Mouse (Mus musculus) retina, adult 2 months (tissue): ENCODE results near the gene Sept12.
A peak's percentile ranks its signal among the peaks of the same experiment; 100 is the strongest.

Experiments used
- DNase-seq: peaks from one replicate; pipeline ENCODE4 v3.0.0-alpha.2; 2012; ENCODE audit warnings: low read depth, low spot score

Gene Sept12

GRCm38 (mm10) chr16:4976180-4976579 lies 21.5 kb downstream of the Sept12 start:
- DNase-seq: no peak

- DNase-seq: no peak
Observed at GRCm38 (mm10) chr16:4974521-4974920, 23.1 kb downstream of the Sept12 start.

GRCm38 (mm10) chr16:4971626-4972025 lies 26.0 kb downstream of the Sept12 start:
- DNase-seq: no peak

- no peak for DNase-seq
Observed at GRCm38 (mm10) chr16:4969055-4969843, 28.4 kb downstream of the Sept12 start.

- DNase-seq: no peak
Observed at GRCm38 (mm10) chr16:4968426-4968825, 29.2 kb downstream of the Sept12 start.

GRCm38 (mm10) chr16:4965392-4966129 lies 32.1 kb downstream of the Sept12 start:
- DNase-seq: no peak

- DNase-seq: no peak
Observed at GRCm38 (mm10) chr16:4964731-4965391, 32.8 kb downstream of the Sept12 start.

GRCm38 (mm10) chr16:4963797-4964709 lies 33.6 kb downstream of the Sept12 start, which contains the start of gene Anks3:
Gene Anks3 (minus strand): TSS chr16:4964205.
- peak; percentile 82 for DNase-seq

- no peak for DNase-seq
Observed at GRCm38 (mm10) chr16:4963346-4963745, 34.3 kb downstream of the Sept12 start.

- DNase-seq: no peak
Observed at GRCm38 (mm10) chr16:4960260-4960659, 37.4 kb downstream of the Sept12 start.

GRCm38 (mm10) chr16:4957446-4957845 lies 40.2 kb downstream of the Sept12 start:
- no peak for DNase-seq

- DNase-seq: no peak
Observed at GRCm38 (mm10) chr16:4956609-4957008, 41.0 kb downstream of the Sept12 start.

GRCm38 (mm10) chr16:4947378-4947777 lies 50.3 kb downstream of the Sept12 start:
- DNase-seq: no peak

- DNase-seq: no peak
Observed at GRCm38 (mm10) chr16:4946155-4946554, 51.5 kb downstream of the Sept12 start.

- no peak for DNase-seq
Observed at GRCm38 (mm10) chr16:4945415-4945814, 52.2 kb downstream of the Sept12 start.

GRCm38 (mm10) chr16:4943431-4943830 lies 54.2 kb downstream of the Sept12 start:
- DNase-seq: no peak

- no peak for DNase-seq
Observed at GRCm38 (mm10) chr16:4942868-4943267, 54.8 kb downstream of the Sept12 start.

GRCm38 (mm10) chr16:4941016-4941415 lies 56.6 kb downstream of the Sept12 start:
- no peak for DNase-seq

- DNase-seq: no peak
Observed at GRCm38 (mm10) chr16:4940311-4940850, 57.3 kb downstream of the Sept12 start.

- no peak for DNase-seq
Observed at GRCm38 (mm10) chr16:4939412-4939811, 58.2 kb downstream of the Sept12 start.

- peak; percentile 76 for DNase-seq
Observed at GRCm38 (mm10) chr16:4938989-4939388, 58.7 kb downstream of the Sept12 start.
